In the genomic region with DNA sequence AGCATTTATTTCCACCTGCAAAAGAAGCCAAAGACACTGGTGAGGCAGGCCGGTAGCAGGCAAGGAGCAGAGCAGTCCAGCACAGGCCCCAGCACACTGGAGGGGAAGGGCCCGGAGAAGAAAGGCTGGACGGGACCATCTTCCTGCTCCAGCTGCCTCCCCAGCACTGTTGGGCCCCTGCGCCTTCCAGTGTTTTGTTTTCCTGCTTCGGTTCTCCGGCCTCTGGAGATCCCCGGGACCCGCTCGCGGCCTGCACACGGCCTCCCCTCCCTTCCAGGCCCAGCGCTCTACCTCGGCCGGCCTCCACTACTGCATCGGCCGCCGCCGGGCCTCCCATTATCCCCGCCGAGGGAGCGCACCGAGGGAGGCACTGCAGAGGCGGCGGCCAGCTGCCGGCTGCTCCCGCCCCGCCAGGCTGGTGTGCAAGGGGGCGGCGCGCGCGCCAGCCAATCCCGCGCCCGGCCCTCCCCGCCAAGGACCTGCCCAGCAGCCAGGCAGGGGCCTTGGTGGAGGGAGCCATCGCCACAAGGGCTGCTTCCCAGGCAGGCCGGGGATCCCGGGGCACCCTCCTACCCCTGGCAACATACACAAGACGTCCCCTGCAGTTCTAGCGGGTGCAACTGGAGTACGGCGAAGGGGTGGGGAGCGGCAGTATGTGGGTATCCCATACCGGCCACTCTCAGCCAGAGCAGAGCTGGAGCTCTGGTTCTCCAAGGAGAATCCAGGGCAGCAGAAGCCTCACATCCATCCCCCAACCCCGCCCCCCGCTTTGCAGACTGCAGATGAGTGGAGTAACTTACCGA, we compare ENCODE assay signal across 8 mouse cellular contexts. TPM values are rescaled to one million over a fixed set of nuclear protein-coding genes. Genes with fewer than 3 reads are reported as not detected.
DNase-seq lines count a peak whose midpoint lies in the region; ATAC-seq and TF ChIP-seq lines count a peak whose summit lies in the region.

No protein-coding gene starts in this region.

- H3K4me1 ChIP-seq in bone marrow macrophage, adult 2 months (ENCODE audit: control insufficient read depth, insufficient read depth, low read length) = peaks cover 66% of the 10 kb centered on the region
- peaks cover 84% of the 10 kb centered on the region for H3K4me1 ChIP-seq in embryonic facial prominence, embryonic 15.5 days
- H3K4me1 ChIP-seq in limb, embryonic 13.5 days = peaks cover 83% of the 10 kb centered on the region
- H3K4me1 ChIP-seq in midbrain, embryonic 14.5 days (ENCODE audit: control insufficient read depth, insufficient read depth, low read length) = peaks cover 69% of the 10 kb centered on the region

- peak overlapping the region; percentile 77 for H3K4me2 ChIP-seq in embryonic facial prominence, embryonic 15.5 days (replicated peaks)
- H3K4me2 ChIP-seq in limb, embryonic 13.5 days (replicated peaks) = peak overlapping the region; percentile 89
- H3K4me2 ChIP-seq in midbrain, embryonic 14.5 days (ENCODE audit: low read length) = peak overlapping the region; percentile 85

- ATAC-seq in embryonic facial prominence, embryonic 15.5 days (ENCODE audit: insufficient number of reproducible peaks, low FRiP score, low TSS enrichment, low read depth) = peak; percentile 94
- ATAC-seq in limb, embryonic 13.5 days (ENCODE audit: low FRiP score, low read depth) = peak; percentile 95
- ATAC-seq in midbrain, embryonic 14.5 days (ENCODE audit: low FRiP score, low TSS enrichment) = peak; percentile 89

- peak overlapping the region; percentile 20; the same call in 1 of the 2 replicates for H3K27ac ChIP-seq in bone marrow macrophage, adult 2 months (ENCODE audit: insufficient read depth, low read depth, low read length)
- H3K27ac ChIP-seq in embryonic facial prominence, embryonic 15.5 days (replicated peaks) = peak overlapping the region; percentile 95
- peak overlapping the region; percentile 95 for H3K27ac ChIP-seq in limb, embryonic 13.5 days
- H3K27ac ChIP-seq in midbrain, embryonic 14.5 days (replicated peaks; ENCODE audit: low read depth, low read length) = peak overlapping the region; percentile 97

- no peak for TF ChIP-seq CTCF in bone marrow macrophage, adult 2 months (IDR thresholded peaks at IDR 0.05; ENCODE audit: low read depth, low read length)

- no peaks in the 10 kb centered on the region for H3K9me3 ChIP-seq in embryonic facial prominence, embryonic 15.5 days (replicated peaks)
- H3K9me3 ChIP-seq in limb, embryonic 13.5 days = no peaks in the 10 kb centered on the region
- no peaks in the 10 kb centered on the region for H3K9me3 ChIP-seq in midbrain, embryonic 14.5 days (ENCODE audit: control insufficient read depth, low read length)

- peak overlapping the region; percentile 51 for H3K4me3 ChIP-seq in bone marrow macrophage, adult 2 months (ENCODE audit: insufficient read depth, low read length)
- H3K4me3 ChIP-seq in embryonic facial prominence, embryonic 15.5 days (replicated peaks) = peak overlapping the region; percentile 79
- H3K4me3 ChIP-seq in limb, embryonic 13.5 days = peak overlapping the region; percentile 69
- H3K4me3 ChIP-seq in midbrain, embryonic 14.5 days (replicated peaks; ENCODE audit: low read depth, low read length) = peak overlapping the region; percentile 76

- H3K36me3 ChIP-seq in embryonic facial prominence, embryonic 15.5 days = peaks cover 3% of the 10 kb centered on the region; the same call in 1 of the 2 replicates
- H3K36me3 ChIP-seq in limb, embryonic 13.5 days = peaks cover 49% of the 10 kb centered on the region
- peaks cover 8% of the 10 kb centered on the region; the same call in 1 of the 2 replicates for H3K36me3 ChIP-seq in midbrain, embryonic 14.5 days (ENCODE audit: control insufficient read depth, insufficient read depth, low read length)

- DNase-seq in 3134 (ENCODE audit: extremely low read depth, insufficient read length, low spot score) = peak; percentile 89
- peak; percentile 84 for DNase-seq in heart, adult 8-10 months (ENCODE audit: low spot score)
- DNase-seq in kidney, adult 8-10 months = peak; percentile 89 to 90
- peak; percentile 92 for DNase-seq in midbrain, embryonic 14.5 days
- peak; percentile 76 for DNase-seq in spleen, adult 12 weeks (ENCODE audit: low spot score)

- H3K27me3 ChIP-seq in embryonic facial prominence, embryonic 15.5 days = no peaks in the 10 kb centered on the region
- no peaks in the 10 kb centered on the region for H3K27me3 ChIP-seq in limb, embryonic 13.5 days
- H3K27me3 ChIP-seq in midbrain, embryonic 14.5 days (ENCODE audit: control insufficient read depth, insufficient read depth, low read length) = no peaks in the 10 kb centered on the region

- peak overlapping the region; percentile 62 for H3K9ac ChIP-seq in embryonic facial prominence, embryonic 15.5 days
- peak overlapping the region; percentile 82 for H3K9ac ChIP-seq in limb, embryonic 13.5 days
- H3K9ac ChIP-seq in midbrain, embryonic 14.5 days (replicated peaks; ENCODE audit: low read length) = peak overlapping the region; percentile 92

- WGBS in embryonic facial prominence, embryonic 15.5 days = under 1% methylated on average over 48 of the region's 48 CpGs
- WGBS in limb, embryonic 13.5 days = 2% methylated on average over 40 of the region's 48 CpGs
- 0% methylated on average over 48 of the region's 48 CpGs for WGBS in midbrain, embryonic 14.5 days

- no peak for TF ChIP-seq POLR2A in bone marrow macrophage, adult 2 months (IDR thresholded peaks at IDR 0.05; ENCODE audit: borderline replicate concordance, low read depth, low read length)

RNA-seq across cellular contexts. Expression of gene Tet3, which starts 17.4 kb away (rescaled TPM):
- polyA plus RNA-seq in bone marrow macrophage, adult 2 months (2012; ENCODE audit: insufficient read depth, insufficient read length, missing spikeins) = 46.8 and 46.9 TPM in 2 replicates
- polyA plus RNA-seq in embryonic facial prominence, embryonic 15.5 days (2015; fragmentation: Nextera tagmentation; extraction: Ambion mirVana) = 63.1 and 66.1 TPM in 2 replicates
- 10 to 100 TPM; 15.5 to 19.8 (median 17.2) TPM for total RNA-seq in heart, adult 8-10 months (2022)
- polyA plus RNA-seq in limb, embryonic 13.5 days (2015; fragmentation: Nextera tagmentation; extraction: Ambion mirVana) = 51.6 and 63.1 TPM in 2 replicates
- 50.0 and 56.0 TPM in 2 replicates for polyA plus RNA-seq in midbrain, embryonic 14.5 days (2014; fragmentation: Nextera tagmentation; extraction: Ambion mirVana)

Comparison
In these comparisons a context has a peak if more than half of its experiments do, and no peak if none do; other contexts are left out.
1. Peak in every context shown above with its lines: DNase-seq, ATAC-seq, H3K4me3 ChIP-seq and H3K27ac ChIP-seq.
2. H3K27ac ChIP-seq: peak in every context shown above with its lines; median percentile 97 in midbrain, embryonic 14.5 days; 95 in embryonic facial prominence, embryonic 15.5 days; 95 in limb, embryonic 13.5 days; 20 in bone marrow macrophage, adult 2 months.